Mouse (Mus musculus): ENCODE measurements around the gene Ctsq.
"Not testable (repeated sequence)": the region's sequence is repeated elsewhere in the genome, so short reads cannot be mapped to it uniquely, and the experiment has no call there.

Gene Ctsq

DNA sequence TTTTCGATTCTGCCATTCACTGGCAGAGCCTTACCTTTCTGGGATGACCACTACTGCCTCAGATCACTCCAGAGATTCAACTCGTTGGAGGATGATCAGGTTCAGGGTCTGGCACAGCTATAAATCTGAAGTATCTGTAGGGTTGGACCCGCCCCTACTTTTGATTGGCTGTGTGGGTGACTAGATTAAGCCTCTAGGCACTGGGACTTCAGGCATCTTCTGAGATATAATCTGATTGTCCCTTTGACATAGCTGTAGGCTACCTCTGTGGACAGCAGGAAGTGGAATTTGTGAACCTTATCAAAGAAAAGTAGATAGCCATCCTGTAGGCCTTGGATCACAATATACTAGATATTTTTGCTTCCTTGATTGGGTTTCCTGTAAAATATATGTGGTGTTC lies at the start of gene Ctsq:
Ctsq (minus strand) TSS at position 101 of the 400 bp plus-strand sequence.
- DNase-seq (ENCODE audit: extremely low spot score) = no peak

- DNase-seq (ENCODE audit: extremely low spot score) = no peak
Measured at GRCm38 (mm10) chr13:61022785-61023184, 17.6 kb downstream of the Ctsq start.

DNA sequence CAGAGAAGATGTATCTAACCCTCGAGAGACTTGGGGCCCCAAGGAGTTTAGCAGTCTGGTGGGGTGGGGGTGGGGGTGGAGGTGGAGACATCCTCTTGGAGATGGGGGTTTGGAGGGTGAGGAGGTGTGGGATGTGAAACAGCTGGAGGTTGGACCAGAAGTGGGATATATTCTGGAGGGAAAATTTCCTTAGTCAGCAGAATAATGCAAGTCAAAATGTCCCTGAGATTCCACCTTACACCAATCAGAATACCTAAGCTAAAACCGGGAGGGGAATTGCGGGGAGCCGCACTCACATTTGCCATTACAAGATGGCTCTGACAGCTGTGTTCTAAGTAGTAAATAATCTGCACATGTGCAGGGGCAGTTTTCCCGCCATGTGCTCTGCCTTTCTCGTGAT lies 18.6 kb downstream of the Ctsq start:
- no peak for DNase-seq (ENCODE audit: extremely low spot score)

DNA sequence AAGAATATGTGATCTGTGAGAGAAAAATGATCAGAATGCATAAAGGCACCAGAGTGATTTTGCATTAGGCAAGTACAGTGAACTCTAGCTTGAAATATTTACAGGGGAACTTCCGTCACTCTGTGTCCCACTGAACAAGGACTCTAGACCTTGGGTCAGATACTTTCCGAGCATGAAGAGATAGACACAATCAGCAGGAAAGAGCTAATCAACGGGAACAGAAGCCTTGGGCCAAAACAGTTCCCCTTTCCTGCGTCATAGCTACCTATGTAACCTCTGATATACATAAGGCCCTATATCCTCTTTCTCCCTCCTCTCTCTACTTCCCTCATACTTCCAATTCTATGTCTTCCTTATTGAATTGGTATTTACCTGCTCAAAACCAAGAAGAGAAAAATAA lies 30.3 kb downstream of the Ctsq start:
- no peak for DNase-seq (ENCODE audit: extremely low spot score)

- no peak for DNase-seq (ENCODE audit: extremely low spot score)
Measured at GRCm38 (mm10) chr13:61005859-61006258, 34.6 kb downstream of the Ctsq start, which contains the start of gene Ctsj. TSS of gene Ctsj (minus strand) at chr13:61005959.

- no peak for DNase-seq (ENCODE audit: extremely low spot score)
Measured at GRCm38 (mm10) chr13:60997600-60997999, 42.8 kb downstream of the Ctsq start.

GRCm38 (mm10) chr13:60986915-60987314 lies 53.5 kb downstream of the Ctsq start:
- not testable (repeated sequence) for DNase-seq (ENCODE audit: extremely low spot score)
